ENCODE assay signal across 8 mouse cellular contexts in the genomic region with DNA sequence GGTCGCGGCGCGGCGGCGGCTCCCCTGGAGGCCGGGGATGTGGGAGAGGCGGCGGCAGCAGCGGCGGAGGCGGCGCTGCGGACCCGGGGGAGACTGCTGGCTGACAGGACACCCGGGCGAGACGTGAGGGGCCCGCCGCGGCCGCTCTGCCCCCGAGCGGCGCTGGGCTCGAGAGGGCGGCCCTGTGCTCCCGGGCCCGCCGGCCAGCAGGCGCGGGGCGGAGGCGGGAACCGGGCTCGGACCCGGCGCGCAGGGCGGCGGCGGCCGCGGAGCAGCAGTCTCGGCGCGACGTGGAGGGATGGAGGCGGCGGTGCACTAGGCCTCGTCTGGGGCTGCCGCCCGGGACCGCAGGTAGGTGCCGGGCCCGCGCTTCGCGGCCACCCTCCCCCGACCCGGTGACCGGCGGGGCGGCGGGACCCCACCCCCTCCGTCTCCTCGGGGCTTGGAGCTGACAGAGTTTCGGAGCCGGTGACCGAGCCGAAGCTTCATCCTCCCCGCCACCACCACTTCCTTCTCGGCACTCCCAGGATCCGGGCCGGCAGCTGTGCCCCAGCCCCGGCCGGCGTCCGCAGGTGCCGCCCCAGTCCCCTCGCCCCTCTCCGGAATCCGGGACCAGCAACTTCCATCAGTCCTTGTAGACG. TPM values are rescaled to one million over a fixed set of nuclear protein-coding genes. Genes with fewer than 3 reads are reported as not detected.
DNase-seq lines count a peak whose midpoint lies in the region; ATAC-seq and TF ChIP-seq lines count a peak whose summit lies in the region.

Gene Vps54, plus strand, starts transcription at position 261 of the 641 bp plus-strand sequence.

- H3K27me3 ChIP-seq in embryonic facial prominence, embryonic 11.5 days (ENCODE audit: control insufficient read depth, insufficient read depth, low read length) = no peaks in the 10 kb centered on the region
- H3K27me3 ChIP-seq in limb, embryonic 14.5 days (ENCODE audit: control insufficient read depth, insufficient read depth, low read length) = no peaks in the 10 kb centered on the region
- H3K27me3 ChIP-seq in midbrain, embryonic 15.5 days (replicated peaks) = no peaks in the 10 kb centered on the region

- H3K4me2 ChIP-seq in embryonic facial prominence, embryonic 11.5 days (ENCODE audit: low read depth, low read length) = peak within 1 kb of the TSS; percentile 67
- peak within 1 kb of the TSS; percentile 79 for H3K4me2 ChIP-seq in limb, embryonic 14.5 days (replicated peaks; ENCODE audit: low read depth, low read length, severe bottlenecking)
- H3K4me2 ChIP-seq in midbrain, embryonic 15.5 days = peak within 1 kb of the TSS; percentile 70

- peak within 1 kb of the TSS; percentile 95 for H3K27ac ChIP-seq in embryonic facial prominence, embryonic 11.5 days (replicated peaks; ENCODE audit: low read depth, low read length)
- H3K27ac ChIP-seq in limb, embryonic 14.5 days (replicated peaks; ENCODE audit: low read depth, low read length) = peak within 1 kb of the TSS; percentile 98
- H3K27ac ChIP-seq in midbrain, embryonic 15.5 days = peak within 1 kb of the TSS; percentile 98

- ATAC-seq in embryonic facial prominence, embryonic 11.5 days (replicated peaks; ENCODE audit: insufficient number of reproducible peaks, low FRiP score, low TSS enrichment, low read depth) = peak; percentile 83
- ATAC-seq in limb, embryonic 14.5 days (ENCODE audit: low FRiP score, low read depth) = peak; percentile 77
- peak; percentile 87 for ATAC-seq in midbrain, embryonic 15.5 days (replicated peaks)

- no peaks in the 10 kb centered on the region for H3K9me3 ChIP-seq in embryonic facial prominence, embryonic 11.5 days (replicated peaks; ENCODE audit: control insufficient read depth, low read length)
- no peaks in the 10 kb centered on the region for H3K9me3 ChIP-seq in limb, embryonic 14.5 days (ENCODE audit: control insufficient read depth, low read length)
- no peaks in the 10 kb centered on the region for H3K9me3 ChIP-seq in midbrain, embryonic 15.5 days

- no peaks in the 10 kb centered on the region for H3K36me3 ChIP-seq in embryonic facial prominence, embryonic 11.5 days (replicated peaks; ENCODE audit: control insufficient read depth, insufficient read depth, low read depth, low read length)
- H3K36me3 ChIP-seq in limb, embryonic 14.5 days (ENCODE audit: control insufficient read depth, insufficient read depth, low read length) = no peaks in the 10 kb centered on the region
- no peaks in the 10 kb centered on the region for H3K36me3 ChIP-seq in midbrain, embryonic 15.5 days (replicated peaks)

- H3K4me3 ChIP-seq in embryonic facial prominence, embryonic 11.5 days (ENCODE audit: low read depth, low read length) = peak within 1 kb of the TSS; percentile 96
- H3K4me3 ChIP-seq in limb, embryonic 14.5 days (replicated peaks; ENCODE audit: low read length) = peak within 1 kb of the TSS; percentile 88
- H3K4me3 ChIP-seq in midbrain, embryonic 15.5 days = peak within 1 kb of the TSS; percentile 98

- DNase-seq in layer of hippocampus, adult 18-20 months (ENCODE audit: low spot score in 2 of 2) = peak; percentile 39 to 43
- DNase-seq in layer of hippocampus, adult 9-11 months = no peak
- DNase-seq in embryonic facial prominence, embryonic 11.5 days (ENCODE audit: low spot score) = peak; percentile 52
- DNase-seq in heart, adult 18-20 months = peak; percentile 66 to 70
- DNase-seq in kidney, adult 18-20 months = peak; percentile 75
- DNase-seq in limb, embryonic 14.5 days (ENCODE audit: low spot score) = peak; percentile 34
- peak; percentile 51 for DNase-seq in spleen, postnatal 36 days (ENCODE audit: low spot score in 2 of 2)

- no peak for TF ChIP-seq POLR2A in limb, embryonic 14.5 days (IDR thresholded peaks at IDR 0.05; ENCODE audit: borderline replicate concordance, extremely low read depth, insufficient read depth, insufficient read length)

- peak within 1 kb of the TSS; percentile 99 for H3K9ac ChIP-seq in embryonic facial prominence, embryonic 11.5 days (replicated peaks; ENCODE audit: low read length)
- H3K9ac ChIP-seq in limb, embryonic 14.5 days (ENCODE audit: low read depth, low read length, severe bottlenecking) = peak within 1 kb of the TSS; percentile 100
- H3K9ac ChIP-seq in midbrain, embryonic 15.5 days = peak within 1 kb of the TSS; percentile 99

- no peaks in the 10 kb centered on the region for H3K4me1 ChIP-seq in embryonic facial prominence, embryonic 11.5 days (ENCODE audit: control insufficient read depth, insufficient read depth, low read length)
- peaks cover 15% of the 10 kb centered on the region for H3K4me1 ChIP-seq in limb, embryonic 14.5 days (ENCODE audit: control insufficient read depth, insufficient read depth, low read length)
- peaks cover 16% of the 10 kb centered on the region for H3K4me1 ChIP-seq in midbrain, embryonic 15.5 days

- under 1% methylated on average over 37 of the region's 84 CpGs for WGBS in embryonic facial prominence, embryonic 11.5 days
- 3% methylated on average over 16 of the region's 84 CpGs for WGBS in limb, embryonic 14.5 days
- under 1% methylated on average over 82 of the region's 84 CpGs for WGBS in midbrain, embryonic 15.5 days

RNA-seq across cellular contexts. Expression of gene Vps54, which starts in this region (rescaled TPM):
- total RNA-seq in layer of hippocampus, adult 18-20 months (2021) = 10 to 100 TPM; 24.4 to 27.3 TPM
- 15.1 and 19.5 TPM in 2 replicates for polyA plus RNA-seq in embryonic facial prominence, embryonic 11.5 days (2014; fragmentation: Nextera tagmentation; extraction: Ambion mirVana)
- total RNA-seq in heart, adult 18-20 months (2021) = 10 to 100 TPM; 19.2 to 20.2 TPM
- 28.6 and 30.8 TPM in 2 replicates for polyA plus RNA-seq in limb, embryonic 14.5 days (2012; rRNA removed)
- polyA plus RNA-seq in limb, embryonic 14.5 days (2014; fragmentation: Nextera tagmentation; extraction: Ambion mirVana) = 15.3 and 18.6 TPM in 2 replicates
- 9.8 and 10.3 TPM in 2 replicates for polyA plus RNA-seq in midbrain, embryonic 15.5 days (2015; fragmentation: Nextera tagmentation; extraction: Ambion mirVana)
